Mouse (Mus musculus): ENCODE results near the gene Dpp6. TPM values are rescaled to one million over a fixed set of nuclear protein-coding genes. Genes with fewer than 3 reads are reported as not detected.

Dpp6 gene
- polyA plus RNA-seq, 2 experiments: 2.4 to 5.0 TPM

GRCm38 (mm10) chr5:27258636-27259035 lies 441.6 kb downstream of the Dpp6 start:
- Histone ChIP-seq H3K4me2 (replicated peaks; ENCODE audit: low read depth, low read length, severe bottlenecking) (no peak overlapping the region), H3K9ac (ENCODE audit: low read depth, low read length, severe bottlenecking) (no peak overlapping the region)
- WGBS: 88% methylated on average over 3 of the region's 3 CpGs

DNA sequence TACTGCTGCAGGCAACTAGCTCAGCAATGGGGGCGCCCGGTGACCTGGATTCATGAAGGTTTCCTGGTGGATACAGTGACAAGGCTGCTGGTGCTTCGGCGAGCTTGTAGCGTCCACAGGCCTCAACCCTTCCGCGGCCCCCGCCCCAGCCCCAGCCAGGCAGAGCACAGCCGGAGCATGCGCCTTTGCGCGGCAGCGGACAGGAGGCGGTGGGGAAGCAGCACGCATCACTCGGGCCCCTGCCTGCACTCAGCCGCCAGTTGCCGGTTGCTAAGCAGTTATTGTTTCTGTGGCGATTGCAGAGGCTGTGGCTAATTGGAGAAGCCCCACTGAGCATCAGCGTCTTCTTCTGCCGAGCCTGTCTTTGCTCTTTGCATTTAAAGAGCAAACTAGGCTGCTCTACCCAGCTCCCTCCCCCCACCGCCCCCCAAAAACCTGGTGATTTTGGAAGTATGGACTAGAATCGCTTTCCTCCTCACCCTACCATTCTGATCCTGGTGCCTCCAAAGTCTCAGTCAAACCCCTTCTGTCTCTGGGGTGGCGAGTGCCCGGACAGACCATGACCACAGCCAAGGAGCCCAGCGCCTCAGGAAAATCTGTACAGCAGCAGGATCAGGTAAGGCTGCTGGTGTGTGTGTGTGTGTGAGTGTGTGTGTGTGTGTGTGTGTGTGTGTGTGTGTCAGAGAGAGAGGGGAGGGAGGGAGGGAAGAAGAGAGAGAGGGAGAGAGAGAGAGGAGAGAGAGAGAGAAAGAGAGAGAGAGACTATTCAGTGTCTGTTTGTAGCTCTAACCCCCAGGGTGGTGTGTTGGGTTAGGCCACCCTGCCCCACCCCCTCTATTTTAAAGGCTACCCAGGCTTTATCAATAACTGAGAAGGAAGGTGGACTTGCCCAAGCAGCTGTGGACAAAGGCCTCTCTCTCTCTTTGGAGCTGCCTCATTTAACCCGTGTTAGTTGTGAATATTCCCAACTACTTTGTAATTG lies 445.0 kb downstream of the Dpp6 start:
- no peak for TF ChIP-seq POLR2A (IDR thresholded peaks at IDR 0.05; ENCODE audit: borderline replicate concordance, extremely low read depth, insufficient read depth, insufficient read length)
- ATAC-seq (ENCODE audit: low FRiP score, low read depth) (peak; percentile 76), DNase-seq (ENCODE audit: low spot score) (peak; percentile 16)
- Histone ChIP-seq H3K9ac (ENCODE audit: low read depth, low read length, severe bottlenecking) (peak overlapping the region; percentile 41), H3K27me3 (ENCODE audit: control insufficient read depth, insufficient read depth, low read length) (no peaks in the 10 kb centered on the region), H3K4me3 (replicated peaks; ENCODE audit: low read length) (peak overlapping the region; percentile 31), H3K4me1 (ENCODE audit: control insufficient read depth, insufficient read depth, low read length) (no peaks in the 10 kb centered on the region), H3K27ac (replicated peaks; ENCODE audit: low read depth, low read length) (no peak overlapping the region), H3K4me2 (replicated peaks; ENCODE audit: low read depth, low read length, severe bottlenecking) (peak overlapping the region; percentile 54), H3K36me3 (ENCODE audit: control insufficient read depth, insufficient read depth, low read length) (no peaks in the 10 kb centered on the region), H3K9me3 (ENCODE audit: control insufficient read depth, low read length) (no peaks in the 10 kb centered on the region)
- 12% methylated on average over 26 of the region's 27 CpGs for WGBS

More at GRCm38 (mm10) chr5:27258636-27259035, 441.6 kb downstream of the Dpp6 start:
- Histone ChIP-seq H3K9me3 (ENCODE audit: control insufficient read depth, low read length) (0 out of 2 replicates have a peak, but pooled peaks cover 4% of the 10 kb centered on the region), H3K4me3 (replicated peaks; ENCODE audit: low read length) (no peak overlapping the region), H3K36me3 (ENCODE audit: control insufficient read depth, insufficient read depth, low read length) (no peaks in the 10 kb centered on the region), H3K27me3 (ENCODE audit: control insufficient read depth, insufficient read depth, low read length) (no peaks in the 10 kb centered on the region), H3K4me1 (ENCODE audit: control insufficient read depth, insufficient read depth, low read length) (no peaks in the 10 kb centered on the region), H3K27ac (replicated peaks; ENCODE audit: low read depth, low read length) (no peak overlapping the region)
- TF ChIP-seq POLR2A (IDR thresholded peaks at IDR 0.05; ENCODE audit: borderline replicate concordance, extremely low read depth, insufficient read depth, insufficient read length): no peak
- DNase-seq (ENCODE audit: low spot score) (no peak), ATAC-seq (ENCODE audit: low FRiP score, low read depth) (no peak)

DNA sequence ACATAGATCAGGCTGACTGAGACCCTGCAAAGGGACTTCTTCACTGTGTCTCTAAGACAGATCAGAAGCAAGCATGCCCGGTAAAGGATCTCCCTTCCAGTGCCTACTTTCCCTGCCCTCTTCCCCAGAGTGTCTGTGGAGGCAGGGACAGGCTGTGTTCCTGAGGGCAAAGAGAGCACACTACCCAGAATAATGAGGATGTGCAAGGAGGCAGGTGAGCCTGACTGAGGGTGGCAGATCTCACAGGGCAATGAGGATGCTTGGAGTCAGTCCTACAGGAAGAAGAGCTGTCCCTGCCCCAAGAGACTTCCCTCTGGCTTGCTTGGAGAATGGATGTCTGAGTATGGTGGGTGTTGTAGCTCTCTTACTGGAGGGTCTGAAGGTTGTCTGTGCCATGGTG lies 445.7 kb downstream of the Dpp6 start:
- H3K4me3 ChIP-seq (replicated peaks; ENCODE audit: low read length): no peak overlapping the region
- H3K27me3 ChIP-seq (ENCODE audit: control insufficient read depth, insufficient read depth, low read length): no peaks in the 10 kb centered on the region
- H3K36me3 ChIP-seq (ENCODE audit: control insufficient read depth, insufficient read depth, low read length): no peaks in the 10 kb centered on the region
- DNase-seq (ENCODE audit: low spot score) (no peak), ATAC-seq (ENCODE audit: low FRiP score, low read depth) (no peak)
- H3K4me2 ChIP-seq (replicated peaks; ENCODE audit: low read depth, low read length, severe bottlenecking): peak overlapping the region; percentile 54; the same call in 1 of the 2 replicates
- TF ChIP-seq POLR2A (IDR thresholded peaks at IDR 0.05; ENCODE audit: borderline replicate concordance, extremely low read depth, insufficient read depth, insufficient read length): no peak
- no peaks in the 10 kb centered on the region for H3K9me3 ChIP-seq (ENCODE audit: control insufficient read depth, low read length)
- no peak overlapping the region for H3K27ac ChIP-seq (replicated peaks; ENCODE audit: low read depth, low read length)
- no peaks in the 10 kb centered on the region for H3K4me1 ChIP-seq (ENCODE audit: control insufficient read depth, insufficient read depth, low read length)
- WGBS: 65% methylated on average over 1 of the region's 1 CpGs
- no peak overlapping the region for H3K9ac ChIP-seq (ENCODE audit: low read depth, low read length, severe bottlenecking)

GRCm38 (mm10) chr5:27265281-27265680 lies 448.3 kb downstream of the Dpp6 start:
- no peak overlapping the region for H3K4me2 ChIP-seq (replicated peaks; ENCODE audit: low read depth, low read length, severe bottlenecking)
- no peak for DNase-seq (ENCODE audit: low spot score)
- H3K27ac ChIP-seq (replicated peaks; ENCODE audit: low read depth, low read length): no peak overlapping the region
- no peaks in the 10 kb centered on the region for H3K9me3 ChIP-seq (ENCODE audit: control insufficient read depth, low read length)
- H3K27me3 ChIP-seq (ENCODE audit: control insufficient read depth, insufficient read depth, low read length): no peaks in the 10 kb centered on the region
- ATAC-seq (ENCODE audit: low FRiP score, low read depth): no peak
- H3K4me1 ChIP-seq (ENCODE audit: control insufficient read depth, insufficient read depth, low read length): no peaks in the 10 kb centered on the region
- WGBS: 75% methylated on average over 3 of the region's 3 CpGs
- no peak overlapping the region for H3K9ac ChIP-seq (ENCODE audit: low read depth, low read length, severe bottlenecking)
- no peak overlapping the region for H3K4me3 ChIP-seq (replicated peaks; ENCODE audit: low read length)
- no peak for TF ChIP-seq POLR2A (IDR thresholded peaks at IDR 0.05; ENCODE audit: borderline replicate concordance, extremely low read depth, insufficient read depth, insufficient read length)
- H3K36me3 ChIP-seq (ENCODE audit: control insufficient read depth, insufficient read depth, low read length): no peaks in the 10 kb centered on the region

DNA sequence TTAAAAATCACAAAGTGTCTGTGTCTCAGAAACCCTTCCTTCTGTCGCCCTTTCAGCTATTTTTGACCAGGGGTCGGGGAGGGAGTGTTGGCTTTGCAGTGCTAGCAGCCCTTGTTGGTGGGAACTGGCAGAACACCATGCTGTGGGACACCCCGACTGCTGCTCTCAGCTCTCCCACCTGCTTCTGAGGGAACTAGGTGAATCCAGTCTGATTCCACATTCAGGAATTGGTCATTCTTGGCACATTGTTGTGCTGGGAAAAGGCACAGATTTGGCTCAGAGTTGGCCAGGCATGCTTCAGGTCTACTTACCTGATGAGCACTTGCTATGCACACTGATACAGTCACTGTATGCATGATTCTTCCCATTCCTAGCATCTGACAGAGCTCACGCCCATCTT lies 454.3 kb downstream of the Dpp6 start:
- 66% methylated on average over 4 of the region's 4 CpGs for WGBS
- H3K27me3 ChIP-seq (ENCODE audit: control insufficient read depth, insufficient read depth, low read length): no peaks in the 10 kb centered on the region
- DNase-seq (ENCODE audit: low spot score) (no peak), ATAC-seq (ENCODE audit: low FRiP score, low read depth) (no peak)
- H3K27ac ChIP-seq (replicated peaks; ENCODE audit: low read depth, low read length): no peak overlapping the region
- no peak overlapping the region for H3K9ac ChIP-seq (ENCODE audit: low read depth, low read length, severe bottlenecking)
- H3K36me3 ChIP-seq (ENCODE audit: control insufficient read depth, insufficient read depth, low read length): no peaks in the 10 kb centered on the region
- H3K9me3 ChIP-seq (ENCODE audit: control insufficient read depth, low read length): no peaks in the 10 kb centered on the region
- no peak overlapping the region for H3K4me3 ChIP-seq (replicated peaks; ENCODE audit: low read length)
- H3K4me2 ChIP-seq (replicated peaks; ENCODE audit: low read depth, low read length, severe bottlenecking): no peak overlapping the region
- H3K4me1 ChIP-seq (ENCODE audit: control insufficient read depth, insufficient read depth, low read length): no peaks in the 10 kb centered on the region
- no peak for TF ChIP-seq POLR2A (IDR thresholded peaks at IDR 0.05; ENCODE audit: borderline replicate concordance, extremely low read depth, insufficient read depth, insufficient read length)

Data from limb, embryonic 14.5 days (tissue).